Mouse (Mus musculus) liver, adult 2 months (tissue): ENCODE data around the gene Syt2.

Source experiments
- CTCF ChIP-seq: fragments of 200-500 bp; IDR thresholded peaks from 2 replicates; pipeline ENCODE4 v1.5.1; 2011; ENCODE audit warnings: low read depth, low read length, control low read depth
- POLR2A ChIP-seq: fragments of 200-500 bp; IDR thresholded peaks from 2 replicates; pipeline ENCODE4 v1.6.1; 2011; ENCODE audit warnings: low read length, control low read depth; ENCODE audit not compliant: insufficient read depth; ENCODE audit errors: extremely low read depth

DNA sequence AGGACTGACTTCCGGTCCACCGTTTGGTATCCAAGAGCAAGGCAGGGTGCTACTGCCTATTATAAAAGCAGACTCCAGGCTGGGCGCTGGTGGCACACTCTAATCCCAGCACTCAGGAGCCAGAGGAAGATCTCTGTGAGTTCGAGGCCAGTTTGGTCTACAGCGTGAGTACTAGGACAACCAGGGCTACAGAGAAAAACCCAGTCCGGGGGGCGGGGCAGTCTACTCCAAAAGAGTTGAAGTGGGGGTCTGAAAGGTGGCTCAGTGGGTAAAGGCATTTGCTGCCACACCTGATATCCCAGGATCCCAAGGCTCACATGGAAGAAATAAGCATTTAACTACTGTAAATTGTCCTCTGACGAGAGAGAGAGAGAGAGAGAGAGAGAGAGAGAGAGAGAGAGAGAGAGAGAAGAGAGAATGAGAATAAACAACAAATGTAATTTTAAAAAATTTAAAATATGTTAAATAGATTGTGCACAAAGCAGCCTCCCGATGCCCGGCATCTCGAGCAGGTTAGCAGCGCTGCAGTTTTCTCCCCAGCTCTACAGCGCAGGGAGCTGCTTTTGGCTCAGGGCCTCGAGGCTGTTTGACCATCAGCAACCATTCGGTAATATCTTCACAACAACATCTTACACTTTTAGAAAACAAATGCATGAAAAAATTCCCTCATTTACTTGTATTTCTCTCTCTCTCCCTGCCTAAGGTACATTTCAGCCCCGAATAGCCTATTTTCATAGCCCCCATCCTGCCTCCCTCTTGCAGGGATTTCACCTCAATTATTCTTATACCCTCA is 873 bp upstream of the Syt2 start:
- no peak for TF ChIP-seq POLR2A
- no peak for TF ChIP-seq CTCF
